Mouse (Mus musculus): ENCODE measurements around the gene Ngly1.

DNA sequence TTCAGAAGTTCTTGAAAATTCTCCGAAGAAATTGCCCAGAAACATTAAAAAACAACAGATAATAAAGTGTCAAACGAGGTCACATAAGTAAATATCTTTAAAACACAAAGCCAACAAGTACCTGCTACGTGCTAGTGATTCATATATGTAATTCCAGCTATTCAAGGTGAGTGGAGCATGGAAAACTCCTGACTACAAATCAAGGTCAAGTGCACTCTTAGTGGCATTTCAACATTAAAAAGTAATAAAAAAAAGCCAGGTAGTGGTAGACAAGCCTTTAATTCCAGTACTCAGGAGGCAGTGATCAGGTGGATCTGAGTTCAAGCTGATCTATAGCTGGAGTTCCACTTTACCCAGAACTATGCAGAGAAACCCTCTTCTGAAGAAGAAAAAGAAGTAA lies 945 bp upstream of the Ngly1 start:
- TF ChIP-seq POLR2A (IDR thresholded peaks at IDR 0.05; ENCODE audit: borderline replicate concordance, insufficient read depth, low read length) (no peak), CTCF (IDR thresholded peaks at IDR 0.05; ENCODE audit: borderline replicate concordance, insufficient read depth, low read depth, low read length) (no peak)
